Mouse (Mus musculus) kidney, postnatal 4 days (tissue): Measurements from ENCODE around the gene Trmu.
"Not testable (repeated sequence)": the region's sequence is repeated elsewhere in the genome, so short reads cannot be mapped to it uniquely, and the experiment has no call there.

Experiments
- DNase-seq, 2 experiments: peaks; one replicate each; pipeline ENCODE4 v3.0.0; 2021; ENCODE audit warnings: mixed read lengths in 2 of 2

Trmu gene

GRCm38 (mm10) chr15:85878848-85879497 lies at the start of gene Trmu:
Gene Trmu (plus strand): TSS chr15:85879312.
- peak; percentile 90 to 96 for DNase-seq

GRCm38 (mm10) chr15:85829470-85829869 lies 49.6 kb upstream of the Trmu start:
- DNase-seq = no peak

GRCm38 (mm10) chr15:85831954-85832590 lies 47.0 kb upstream of the Trmu start, which contains the start of gene Ttc38:
Gene Ttc38 (plus strand): TSS chr15:85832306.
- DNase-seq = peak; percentile 85 to 89

- no peak for DNase-seq
Observed at GRCm38 (mm10) chr15:85832599-85832998, 46.5 kb upstream of the Trmu start.

GRCm38 (mm10) chr15:85835335-85835734 lies 43.8 kb upstream of the Trmu start:
- DNase-seq = no peak

GRCm38 (mm10) chr15:85836887-85837286 lies 42.2 kb upstream of the Trmu start:
- DNase-seq = no peak

- DNase-seq = peak; percentile 69 to 72
Observed at GRCm38 (mm10) chr15:85840983-85841382, 38.1 kb upstream of the Trmu start.

- DNase-seq = no peak
Observed at GRCm38 (mm10) chr15:85841796-85842360, 37.2 kb upstream of the Trmu start.

GRCm38 (mm10) chr15:85845071-85845470 lies 34.0 kb upstream of the Trmu start:
- DNase-seq = no peak

- DNase-seq = no peak
Observed at GRCm38 (mm10) chr15:85851656-85852392, 27.3 kb upstream of the Trmu start.

GRCm38 (mm10) chr15:85858980-85859489 lies 20.1 kb upstream of the Trmu start:
- DNase-seq = no peak

GRCm38 (mm10) chr15:85859490-85860031 lies 19.6 kb upstream of the Trmu start, which contains the start of gene Gtse1:
Gene Gtse1 (plus strand): TSS chr15:85859745.
- peak; percentile 94 to 96 for DNase-seq

- DNase-seq = not testable (repeated sequence)
Observed at GRCm38 (mm10) chr15:85865913-85866312, 13.2 kb upstream of the Trmu start.

GRCm38 (mm10) chr15:85867696-85868095 lies 11.4 kb upstream of the Trmu start:
- peak; percentile 75 to 82 for DNase-seq

GRCm38 (mm10) chr15:85877336-85877735 lies 1.8 kb upstream of the Trmu start:
- DNase-seq = peak in 1 of 2 experiments; percentile 44

GRCm38 (mm10) chr15:85879498-85879895 lies 385 bp downstream of the Trmu start:
- no peak for DNase-seq

- DNase-seq = no peak
Observed at GRCm38 (mm10) chr15:85885606-85886005, 6.5 kb downstream of the Trmu start.

GRCm38 (mm10) chr15:85889235-85889634 lies 10.1 kb downstream of the Trmu start:
- DNase-seq = no peak

GRCm38 (mm10) chr15:85891971-85892370 lies 12.9 kb downstream of the Trmu start:
- peak in 1 of 2 experiments; percentile 11 for DNase-seq

- no peak for DNase-seq
Observed at GRCm38 (mm10) chr15:85892498-85893118, 13.5 kb downstream of the Trmu start.

- no peak for DNase-seq
Observed at GRCm38 (mm10) chr15:85893871-85894270, 14.8 kb downstream of the Trmu start.

GRCm38 (mm10) chr15:85896284-85896683 lies 17.2 kb downstream of the Trmu start:
- DNase-seq = peak; percentile 92 to 94
